Mouse (Mus musculus): ENCODE measurements around the gene Setd4.
A peak's percentile ranks its signal among the peaks of the same experiment; 100 is the strongest.

Setd4 gene

GRCm38 (mm10) chr16:93544931-93545330, 58.9 kb downstream of the Setd4 start:
- DNase-seq (ENCODE audit: low spot score), result no peak

GRCm38 (mm10) chr16:93543704-93544103, 60.2 kb downstream of the Setd4 start:
- peak; percentile 62 for DNase-seq (ENCODE audit: low spot score)

- DNase-seq (ENCODE audit: low spot score), result no peak
Observed at GRCm38 (mm10) chr16:93539891-93540290, 64.0 kb downstream of the Setd4 start.

GRCm38 (mm10) chr16:93535151-93535853, 68.6 kb downstream of the Setd4 start:
- no peak for DNase-seq (ENCODE audit: low spot score)
